Mouse (Mus musculus): Measurements from ENCODE around the gene Usp50.
A peak's percentile ranks its signal among the peaks of the same experiment; 100 is the strongest.

DNA sequence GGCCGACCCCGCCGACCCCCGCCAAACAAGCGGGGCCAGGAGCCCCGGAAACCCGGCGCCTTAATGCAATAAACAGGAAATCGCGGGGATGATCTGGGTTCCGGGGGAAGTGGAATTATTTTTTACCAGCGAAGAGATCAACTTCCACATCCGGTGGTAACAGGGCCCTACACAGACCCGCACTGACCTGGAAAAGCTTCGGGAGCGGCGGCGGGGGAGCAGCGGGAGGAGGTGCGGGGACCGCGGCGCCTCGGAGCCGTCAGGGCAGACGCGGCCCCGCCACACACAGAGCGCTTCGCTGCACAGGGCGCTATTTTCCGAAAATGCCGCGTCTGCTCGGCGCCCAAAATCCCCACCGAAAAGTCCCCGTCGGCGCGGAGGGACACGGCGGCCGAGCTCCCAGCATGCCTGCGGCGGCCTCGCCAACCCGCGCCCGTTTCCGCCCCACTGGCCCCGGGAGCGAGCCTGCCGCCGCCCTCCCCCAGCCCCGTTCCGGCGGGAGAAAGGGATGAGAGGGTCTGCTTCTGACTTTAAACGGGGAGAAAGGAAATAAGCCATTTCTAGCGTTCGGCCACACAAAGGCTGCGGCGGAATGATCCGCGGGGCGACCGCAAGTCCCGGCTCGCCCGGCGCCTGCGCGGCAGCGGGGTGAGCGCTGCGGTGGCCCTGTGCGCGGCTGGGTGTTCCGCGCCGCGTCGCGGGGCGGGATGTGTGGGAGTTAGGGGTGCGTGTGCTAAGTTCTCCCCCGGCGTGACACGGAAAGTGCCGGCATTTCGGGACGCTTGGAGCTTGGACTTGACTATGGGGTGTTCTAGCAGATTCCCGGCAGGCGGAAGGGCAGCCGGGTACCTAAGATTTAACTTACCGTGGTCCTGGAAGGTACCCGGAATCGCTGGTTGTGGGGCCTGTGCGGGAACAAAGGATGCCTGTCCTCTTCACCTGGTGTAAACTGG lies 107.8 kb downstream of the Usp50 start:
- TF ChIP-seq CTCF (conservative IDR thresholded peaks at IDR 0.05; ENCODE audit: insufficient read depth, insufficient read length, low read depth, low read length) (no peak), POLR2A (IDR thresholded peaks at IDR 0.05; ENCODE audit: low read depth, low read length) (peak; percentile 83)

Measured in kidney, adult 2 months (tissue).